Mouse (Mus musculus) hindbrain, embryonic 10.5 days (tissue): Measurements from ENCODE around the gene Bend7. TPM values are rescaled to one million over a fixed set of nuclear protein-coding genes. Genes with fewer than 3 reads are reported as not detected.
A peak's percentile ranks its signal among the peaks of the same experiment; 100 is the strongest.

Source experiments
- DNase-seq: peaks from one replicate; pipeline ENCODE4 v3.0.0-alpha.2; 2017; ENCODE audit warnings: low spot score
- H3K27ac ChIP-seq: fragments of 300-500 bp; sonication (generic); 2 replicates; pipeline ENCODE4 v1.5.1; 2016; ENCODE audit warnings: mild to moderate bottlenecking, moderate library complexity
- H3K27me3 ChIP-seq: fragments of 300-500 bp; sonication (generic); 2 replicates; pipeline ENCODE4 v1.6.1; 2016; ENCODE audit warnings: mild to moderate bottlenecking; ENCODE audit not compliant: poor library complexity, insufficient read depth, severe bottlenecking
- H3K36me3 ChIP-seq: fragments of 300-500 bp; sonication (generic); 2 replicates; pipeline ENCODE4 v1.6.1; 2016; ENCODE audit warnings: mild to moderate bottlenecking, moderate library complexity
- H3K4me1 ChIP-seq: fragments of 300-500 bp; sonication (generic); replicated peaks from 2 replicates; pipeline ENCODE4 v1.6.1; 2016; ENCODE audit warnings: mild to moderate bottlenecking
- H3K4me3 ChIP-seq: fragments of 300-500 bp; sonication (generic); 2 replicates; pipeline ENCODE4 v1.5.1; 2016; ENCODE audit warnings: mild to moderate bottlenecking, moderate library complexity
- H3K9me3 ChIP-seq: fragments of 300-500 bp; sonication (generic); 2 replicates; pipeline ENCODE4 v1.6.1; 2016; ENCODE audit warnings: mild to moderate bottlenecking, moderate library complexity
- WGBS: fragments of 180-500 bp; shearing (Covaris S2); methylation state at CpG from one replicate; pipeline ENCODE4 v1.1.7; 2016; 5-methylcytosine and 5-hydroxymethylcytosine counted together
- polyA plus RNA-seq: library from polyadenylated mRNA; unstranded; fragments of >200 nt; fragmentation: Nextera tagmentation; extraction: Ambion mirVana; gene quantifications from 2 replicates; pipeline ENCODE4 v1.2.1, GENCODE M21; 2016

The Bend7 gene
- 2.8 and 3.3 TPM in 2 replicates for polyA plus RNA-seq

DNA sequence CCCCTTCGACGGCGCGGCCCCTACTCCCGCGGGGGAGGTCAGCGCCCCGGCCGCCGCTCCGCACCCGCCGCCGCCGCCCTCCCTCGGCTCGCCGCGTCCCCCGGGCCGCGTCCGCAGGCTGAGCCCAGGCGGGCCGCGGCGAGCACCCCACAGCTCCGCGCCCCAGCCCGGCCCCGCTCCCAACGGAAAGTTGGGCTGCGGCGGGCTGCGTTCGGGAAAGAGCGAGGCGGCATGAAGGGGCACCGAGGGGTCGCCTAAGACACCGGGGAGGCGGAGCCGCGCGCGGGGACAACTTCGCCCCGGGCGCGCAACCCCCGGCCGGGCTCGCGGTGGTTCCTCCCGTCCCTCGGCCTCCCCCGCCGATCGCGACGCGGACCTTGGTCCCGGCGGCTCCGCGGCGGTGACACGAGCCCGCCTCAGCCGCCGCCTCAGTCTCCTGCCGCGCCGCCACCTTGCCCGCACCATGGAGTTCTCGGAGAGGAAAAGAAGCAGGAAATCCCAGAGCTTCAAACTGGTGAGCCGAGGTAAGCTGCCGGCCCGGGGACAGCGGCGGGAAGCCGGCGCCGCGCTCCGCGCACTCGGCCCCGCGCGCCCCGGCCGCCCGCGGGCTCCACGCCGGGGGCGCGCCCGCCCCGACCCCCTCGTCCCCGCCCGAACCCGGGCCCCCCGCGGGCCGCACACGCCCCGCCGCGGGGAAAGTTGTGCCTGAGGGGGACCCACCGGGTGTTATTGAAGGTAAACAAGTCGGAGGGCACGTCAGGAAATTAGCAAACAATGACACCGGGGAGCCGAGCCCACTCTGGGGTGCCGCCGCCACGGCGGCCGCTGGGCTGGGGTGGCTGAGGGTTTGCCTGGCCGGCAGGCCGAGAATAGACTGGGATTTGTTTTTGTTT lies at the start of gene Bend7:
Gene Bend7 (plus strand): TSS at position 63 of the 893 bp plus-strand sequence.
- H3K4me3 ChIP-seq: peak within 1 kb of the TSS; percentile 79
- no peaks in the 10 kb centered on the region for H3K36me3 ChIP-seq
- under 1% methylated on average over 119 of the region's 124 CpGs for WGBS
- peaks cover 17% of the 10 kb centered on the region; the same call in 1 of the 2 replicates for H3K4me1 ChIP-seq
- H3K9me3 ChIP-seq: no peaks in the 10 kb centered on the region
- H3K27ac ChIP-seq: peak within 1 kb of the TSS; percentile 90
- H3K27me3 ChIP-seq: peaks cover 35% of the 10 kb centered on the region
- peak; percentile 58 for DNase-seq

- Histone ChIP-seq H3K4me3 (no peak overlapping the region), H3K4me1 (no peaks in the 10 kb centered on the region), H3K27ac (no peak overlapping the region), H3K36me3 (no peaks in the 10 kb centered on the region), H3K9me3 (no peaks in the 10 kb centered on the region), H3K27me3 (no peaks in the 10 kb centered on the region)
- no peak for DNase-seq
- WGBS: 80% methylated on average over 2 of the region's 2 CpGs
Observed at GRCm38 (mm10) chr2:4668626-4669025, 49.0 kb upstream of the Bend7 start.

DNA sequence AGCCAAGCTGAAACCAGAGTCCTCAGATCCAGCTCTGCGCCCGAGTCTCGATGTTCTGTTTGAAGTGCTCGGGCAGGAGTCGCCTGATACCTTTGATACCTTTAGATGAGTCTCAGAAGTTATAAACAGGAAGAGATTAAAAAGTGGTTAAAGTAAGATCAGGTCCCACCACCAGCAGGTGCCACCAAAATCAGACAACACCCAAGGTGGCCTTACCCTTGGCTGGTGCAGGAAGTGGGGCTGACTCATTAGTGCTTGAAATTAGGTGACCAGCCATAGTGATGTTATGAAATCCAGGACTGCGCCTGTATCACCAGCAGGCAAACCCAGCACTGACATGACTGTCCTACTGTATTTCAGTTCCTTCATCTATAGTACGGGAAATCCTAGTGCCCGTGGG lies 47.9 kb upstream of the Bend7 start:
- H3K27ac ChIP-seq: no peak overlapping the region
- WGBS: 92% methylated on average over 8 of the region's 8 CpGs

DNA sequence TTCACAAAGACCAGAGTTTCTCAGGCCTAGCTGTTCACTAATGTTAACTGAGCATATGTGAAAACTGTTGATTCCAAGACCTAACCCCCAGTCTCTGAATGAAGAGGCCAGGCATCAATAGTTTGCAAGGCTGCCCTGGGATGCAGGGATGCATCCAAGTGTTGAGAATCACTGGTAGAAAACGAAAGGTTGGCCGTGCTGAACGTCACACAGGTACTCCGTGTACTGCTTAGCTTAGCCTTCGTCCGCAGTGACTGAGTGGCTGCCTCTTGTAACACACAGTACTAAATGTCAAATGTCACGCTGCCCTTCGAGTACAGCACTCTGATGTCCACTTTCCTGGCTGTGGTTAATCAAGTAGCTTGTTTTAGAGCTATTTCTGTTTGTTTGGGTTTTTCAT lies 46.0 kb upstream of the Bend7 start:
- Histone ChIP-seq H3K4me1 (no peaks in the 10 kb centered on the region), H3K36me3 (no peaks in the 10 kb centered on the region), H3K4me3 (no peak overlapping the region), H3K27me3 (no peaks in the 10 kb centered on the region), H3K27ac (no peak overlapping the region), H3K9me3 (no peaks in the 10 kb centered on the region)
- no peak for DNase-seq
- 91% methylated on average over 8 of the region's 8 CpGs for WGBS

More for the DNA sequence above, 47.9 kb upstream of the Bend7 start:
- no peak for DNase-seq
- Histone ChIP-seq H3K4me1 (no peaks in the 10 kb centered on the region), H3K36me3 (no peaks in the 10 kb centered on the region), H3K27me3 (no peaks in the 10 kb centered on the region), H3K9me3 (no peaks in the 10 kb centered on the region), H3K4me3 (no peak overlapping the region)

GRCm38 (mm10) chr2:4679886-4680285 lies 37.7 kb upstream of the Bend7 start:
- no peaks in the 10 kb centered on the region for H3K4me1 ChIP-seq
- no peak overlapping the region for H3K4me3 ChIP-seq
- no peak for DNase-seq
- no peaks in the 10 kb centered on the region for H3K27me3 ChIP-seq
- 83% methylated on average over 3 of the region's 3 CpGs for WGBS
- H3K36me3 ChIP-seq: no peaks in the 10 kb centered on the region
- H3K27ac ChIP-seq: no peak overlapping the region
- no peaks in the 10 kb centered on the region for H3K9me3 ChIP-seq

DNA sequence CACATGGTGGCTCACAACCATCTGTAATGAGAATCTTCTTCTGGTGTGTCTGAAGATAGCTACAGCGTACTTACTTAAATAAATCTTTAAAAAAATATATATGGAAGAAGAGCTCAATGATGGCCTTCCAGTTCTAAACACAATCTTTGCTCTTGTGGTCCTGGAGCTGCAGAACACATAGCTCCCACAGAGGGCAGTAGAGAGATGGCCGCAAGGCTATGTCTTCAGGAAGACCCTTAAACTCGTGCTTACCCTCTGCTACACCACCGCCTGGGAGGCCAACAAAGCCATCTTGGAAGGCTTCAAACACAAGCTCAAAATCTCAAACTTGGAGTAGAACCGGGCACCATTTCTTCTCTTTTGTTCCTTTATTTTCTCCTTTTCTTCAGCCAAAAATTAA lies 6.4 kb upstream of the Bend7 start:
- H3K27me3 ChIP-seq: peaks cover 15% of the 10 kb centered on the region
- no peak overlapping the region for H3K4me3 ChIP-seq
- no peak overlapping the region for H3K27ac ChIP-seq
- no peaks in the 10 kb centered on the region for H3K4me1 ChIP-seq
- 48% methylated on average over 5 of the region's 5 CpGs for WGBS
- H3K9me3 ChIP-seq: no peaks in the 10 kb centered on the region
- DNase-seq: no peak
- no peaks in the 10 kb centered on the region for H3K36me3 ChIP-seq

- Histone ChIP-seq H3K9me3 (no peaks in the 10 kb centered on the region), H3K27ac (peak overlapping the region; percentile 90), H3K27me3 (peaks cover 35% of the 10 kb centered on the region), H3K4me3 (peak overlapping the region; percentile 79), H3K4me1 (peaks cover 17% of the 10 kb centered on the region; the same call in 1 of the 2 replicates), H3K36me3 (no peaks in the 10 kb centered on the region)
- 3% methylated on average over 49 of the region's 49 CpGs for WGBS
- peak; percentile 53 for DNase-seq
Observed at GRCm38 (mm10) chr2:4717081-4717768, 406 bp upstream of the Bend7 start.

- H3K4me3 ChIP-seq: no peak overlapping the region
- H3K9me3 ChIP-seq: no peaks in the 10 kb centered on the region
- H3K4me1 ChIP-seq: peaks cover 9% of the 10 kb centered on the region; the same call in 1 of the 2 replicates
- peaks cover 10% of the 10 kb centered on the region for H3K27me3 ChIP-seq
- WGBS: 92% methylated on average over 8 of the region's 8 CpGs
- no peak for DNase-seq
- H3K27ac ChIP-seq: no peak overlapping the region
- no peaks in the 10 kb centered on the region; the same call in 1 of the 2 replicates for H3K36me3 ChIP-seq
Observed at GRCm38 (mm10) chr2:4723088-4723487, 5.5 kb downstream of the Bend7 start.

DNA sequence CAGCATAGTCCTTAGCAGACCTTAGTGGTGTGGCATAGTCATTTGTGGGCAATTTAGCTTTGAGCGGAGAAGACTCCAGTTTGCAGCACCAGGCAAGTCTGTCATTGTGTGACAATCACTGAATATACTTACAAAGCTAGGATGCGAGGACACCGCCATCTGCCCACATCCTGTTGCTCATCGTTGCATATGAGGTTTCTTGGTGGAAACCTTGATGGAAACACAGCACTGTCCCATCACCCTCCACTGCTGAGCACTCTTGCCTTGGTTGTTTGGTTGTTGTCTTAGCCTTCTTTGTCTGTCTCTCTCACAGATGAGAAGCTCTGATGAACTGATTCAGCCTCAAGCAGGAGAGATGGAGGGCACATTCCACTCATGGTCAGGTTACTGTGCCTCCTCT lies 12.5 kb downstream of the Bend7 start:
- Histone ChIP-seq H3K36me3 (no peaks in the 10 kb centered on the region; the same call in 1 of the 2 replicates), H3K9me3 (no peaks in the 10 kb centered on the region), H3K4me1 (no peaks in the 10 kb centered on the region), H3K27ac (no peak overlapping the region), H3K27me3 (no peaks in the 10 kb centered on the region), H3K4me3 (no peak overlapping the region)
- 90% methylated on average over 4 of the region's 4 CpGs for WGBS
- DNase-seq: no peak

GRCm38 (mm10) chr2:4733971-4734370 lies 16.3 kb downstream of the Bend7 start:
- H3K4me1 ChIP-seq: no peaks in the 10 kb centered on the region
- H3K27me3 ChIP-seq: no peaks in the 10 kb centered on the region
- WGBS: 90% methylated on average over 1 of the region's 1 CpGs
- no peak for DNase-seq
- H3K27ac ChIP-seq: no peak overlapping the region
- H3K4me3 ChIP-seq: no peak overlapping the region
- no peaks in the 10 kb centered on the region for H3K36me3 ChIP-seq
- no peaks in the 10 kb centered on the region for H3K9me3 ChIP-seq

GRCm38 (mm10) chr2:4736095-4736797 lies 18.6 kb downstream of the Bend7 start:
- 86% methylated on average over 7 of the region's 7 CpGs for WGBS
- no peaks in the 10 kb centered on the region for H3K36me3 ChIP-seq
- H3K4me1 ChIP-seq: no peaks in the 10 kb centered on the region
- H3K27ac ChIP-seq: no peak overlapping the region
- H3K27me3 ChIP-seq: no peaks in the 10 kb centered on the region
- no peaks in the 10 kb centered on the region for H3K9me3 ChIP-seq
- H3K4me3 ChIP-seq: no peak overlapping the region
- no peak for DNase-seq

- 83% methylated on average over 4 of the region's 4 CpGs for WGBS
Observed at GRCm38 (mm10) chr2:4736798-4737155, 19.1 kb downstream of the Bend7 start.

More at GRCm38 (mm10) chr2:4736798-4737155, 19.1 kb downstream of the Bend7 start:
- Histone ChIP-seq H3K4me3 (no peak overlapping the region), H3K27ac (no peak overlapping the region), H3K9me3 (no peaks in the 10 kb centered on the region), H3K4me1 (no peaks in the 10 kb centered on the region), H3K27me3 (no peaks in the 10 kb centered on the region), H3K36me3 (no peaks in the 10 kb centered on the region)
- no peak for DNase-seq
